Mouse (Mus musculus) liver, embryonic 14.5 days (tissue): ENCODE data around the gene Ciao2a. TPM values are rescaled to one million over a fixed set of nuclear protein-coding genes. Genes with fewer than 3 reads are reported as not detected.

Experiments
- ATAC-seq: fragments of 200-750 bp; cut with Nextera tagmentation; 2 replicates; pipeline ENCODE4 v1.8.0; 2017; ENCODE audit warnings: moderate number of reproducible peaks, mild to moderate bottlenecking, moderate library complexity; ENCODE audit not compliant: insufficient read depth
- DNase-seq, 3 experiments: peaks; one replicate each; pipeline ENCODE4 v3.0.0-alpha.2; 2012 to 2013; ENCODE audit warnings: low read depth in 3 of 3, low spot score in 3 of 3
- H3K27ac ChIP-seq: fragments of 300-500 bp; sonication (generic); 2 replicates; pipeline ENCODE4 v1.5.1; 2014; ENCODE audit warnings: moderate library complexity, mild to moderate bottlenecking, control low read depth, inconsistent platforms
- H3K27me3 ChIP-seq: fragments of 300-500 bp; sonication (generic); 2 replicates; pipeline ENCODE4 v1.6.1; 2014; ENCODE audit warnings: mild to moderate bottlenecking, low read length, moderate library complexity; ENCODE audit not compliant: control insufficient read depth, insufficient read depth
- H3K36me3 ChIP-seq: fragments of 300-500 bp; sonication (generic); replicated peaks from 2 replicates; pipeline ENCODE4 v1.6.1; 2014; ENCODE audit warnings: low read depth; ENCODE audit not compliant: control insufficient read depth, insufficient read depth
- H3K4me1 ChIP-seq, 2 experiments: fragments of 200-500 bp in 1 of 2; fragments of 300-500 bp in 1 of 2; sonication (generic) in 1 of 2; replicated peaks; 2 replicates each; pipeline ENCODE4 v1.6.1; 2012 to 2014; ENCODE audit warnings: antibody characterized with exemption in 1 of 2, inconsistent platforms in 1 of 2, low read length in 1 of 2; ENCODE audit not compliant: control insufficient read depth in 2 of 2, insufficient read depth in 2 of 2
- H3K4me2 ChIP-seq: fragments of 300-500 bp; sonication (generic); 2 replicates; pipeline ENCODE4 v1.6.1; 2014; ENCODE audit warnings: low read depth, mild to moderate bottlenecking, control low read depth, moderate library complexity
- H3K4me3 ChIP-seq, 2 experiments: fragments of 200-500 bp in 1 of 2; fragments of 300-500 bp in 1 of 2; sonication (generic) in 1 of 2; 2 replicates each; pipeline ENCODE4 v1.5.1; 2012 to 2014; ENCODE audit warnings: low read depth in 2 of 2, low read length in 2 of 2, mild to moderate bottlenecking in 2 of 2, control low read depth in 1 of 2, inconsistent platforms in 1 of 2, moderate library complexity in 1 of 2; ENCODE audit not compliant: insufficient read depth in 1 of 2
- H3K9ac ChIP-seq: fragments of 300-500 bp; sonication (generic); replicated peaks from 2 replicates; pipeline ENCODE4 v1.6.1; 2014; ENCODE audit warnings: mild to moderate bottlenecking, control low read depth, moderate library complexity
- H3K9me3 ChIP-seq: fragments of 300-500 bp; sonication (generic); 2 replicates; pipeline ENCODE4 v1.6.1; 2016; ENCODE audit warnings: low read length, mixed read lengths; ENCODE audit not compliant: control insufficient read depth
- CTCF ChIP-seq: IDR thresholded peaks from 2 replicates; pipeline ENCODE4 v1.5.1; 2016; ENCODE audit warnings: antibody characterized with exemption, low read depth, control low read depth
- EP300 ChIP-seq: IDR thresholded peaks from 2 replicates; pipeline ENCODE4 v1.6.1; 2016; ENCODE audit warnings: antibody characterized with exemption, low read depth
- WGBS: fragments of 180-500 bp; shearing (Covaris S2); extraction: QIAGEN DNeasy Blood & Tissue Kit; methylation state at CpG from one replicate; pipeline ENCODE4 v1.1.7; 2014; ENCODE audit not compliant: insufficient replicate concordance; 5-methylcytosine and 5-hydroxymethylcytosine counted together
- polyA plus RNA-seq, 2 experiments: library from polyadenylated mRNA; depleted of rRNA in 1 of 2; stranded (reverse) in 1 of 2; unstranded in 1 of 2; fragments of >200 nt; fragmentation: Nextera tagmentation in 1 of 2; extraction: Ambion mirVana in 1 of 2; gene quantifications; 2 replicates each; pipeline versions ENCODE4 v1.2.1 to v1.2.3; 2012 to 2014

Gene Ciao2a
- polyA plus RNA-seq, 2 experiments: 50.1 to 132 TPM

- H3K27ac ChIP-seq: peak overlapping the region; percentile 37
- no peaks in the 10 kb centered on the region for H3K36me3 ChIP-seq
- no peak overlapping the region for H3K4me2 ChIP-seq
- H3K9ac ChIP-seq: no peak overlapping the region
- TF ChIP-seq EP300 (no peak), CTCF (no peak)
- ATAC-seq (no peak), DNase-seq (no peak)
- 46% methylated on average over 1 of the region's 1 CpGs for WGBS
- H3K4me1 ChIP-seq: peaks cover 60 to 63% of the 10 kb centered on the region in 2 experiments
- no peaks in the 10 kb centered on the region for H3K27me3 ChIP-seq
- H3K4me3 ChIP-seq: no peak overlapping the region
- H3K9me3 ChIP-seq: no peaks in the 10 kb centered on the region
Measured at GRCm38 (mm10) chr9:66177975-66178374, 51.6 kb downstream of the Ciao2a start.

GRCm38 (mm10) chr9:66179795-66180194 lies 53.4 kb downstream of the Ciao2a start:
- H3K27ac ChIP-seq: peak overlapping the region; percentile 98

GRCm38 (mm10) chr9:66181126-66181825 lies 54.9 kb downstream of the Ciao2a start:
- DNase-seq (peak; percentile 60 to 66 (median 64)), ATAC-seq (peak; percentile 68)
- Histone ChIP-seq H3K9me3 (no peaks in the 10 kb centered on the region), H3K4me2 (peak overlapping the region; percentile 83), H3K9ac (peak overlapping the region; percentile 74), H3K4me3 (peak overlapping the region; percentile 31 to 45), H3K27me3 (no peaks in the 10 kb centered on the region), H3K36me3 (no peaks in the 10 kb centered on the region), H3K4me1 (peaks cover 80 to 81% of the 10 kb centered on the region in 2 experiments), H3K27ac (peak overlapping the region; percentile 98)
- TF ChIP-seq EP300 (no peak), CTCF (no peak)
- WGBS: 17% methylated on average over 4 of the region's 4 CpGs

More at GRCm38 (mm10) chr9:66179795-66180194, 53.4 kb downstream of the Ciao2a start:
- H3K9ac ChIP-seq: no peak overlapping the region
- peak overlapping the region; percentile 20; the same call in 1 of the 2 replicates for H3K4me2 ChIP-seq
- TF ChIP-seq EP300 (peak; percentile 68), CTCF (no peak)
- peaks cover 74 to 76% of the 10 kb centered on the region in 2 experiments for H3K4me1 ChIP-seq
- WGBS: 29% methylated on average over 6 of the region's 6 CpGs
- no peaks in the 10 kb centered on the region for H3K9me3 ChIP-seq
- H3K36me3 ChIP-seq: no peaks in the 10 kb centered on the region
- ATAC-seq (peak; percentile 28), DNase-seq (peak in 2 of 3 experiments; percentile 48 to 57)
- no peak overlapping the region for H3K4me3 ChIP-seq
- no peaks in the 10 kb centered on the region for H3K27me3 ChIP-seq

GRCm38 (mm10) chr9:66181826-66182678 lies 55.6 kb downstream of the Ciao2a start:
- Histone ChIP-seq H3K4me2 (peak overlapping the region; percentile 83), H3K27ac (peak overlapping the region; percentile 98), H3K9ac (peak overlapping the region; percentile 74), H3K9me3 (no peaks in the 10 kb centered on the region), H3K4me3 (peak overlapping the region; percentile 36 to 45), H3K27me3 (no peaks in the 10 kb centered on the region), H3K4me1 (peaks cover 87 to 89% of the 10 kb centered on the region in 2 experiments), H3K36me3 (no peaks in the 10 kb centered on the region)
- no peak for TF ChIP-seq CTCF
- TF ChIP-seq EP300: peak; percentile 99
- DNase-seq (peak; percentile 93 to 95 (median 93)), ATAC-seq (peak; percentile 91)
- WGBS: 13% methylated on average over 11 of the region's 11 CpGs

DNA sequence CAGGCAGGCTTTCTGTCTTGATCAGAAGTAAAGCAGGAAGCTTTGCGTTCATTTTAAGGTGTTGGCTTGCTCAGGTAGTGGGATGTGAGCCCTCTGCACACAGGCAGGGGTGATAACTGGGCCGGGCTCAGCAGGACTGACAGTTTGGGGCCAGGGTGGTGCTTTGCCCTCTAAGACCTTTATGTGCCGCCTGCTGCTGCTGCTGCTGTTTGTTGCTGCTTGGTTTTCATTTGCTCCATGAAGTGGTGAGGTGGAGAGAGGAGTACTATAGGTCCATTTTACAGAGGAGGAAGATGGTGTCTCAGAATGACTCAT lies 56.2 kb downstream of the Ciao2a start:
- ATAC-seq: peak; percentile 39

More for the DNA sequence above, 56.2 kb downstream of the Ciao2a start:
- 12% methylated on average over 3 of the region's 3 CpGs for WGBS
- DNase-seq: peak in 1 of 3 experiments; percentile 45
- Histone ChIP-seq H3K9me3 (no peaks in the 10 kb centered on the region), H3K9ac (peak overlapping the region; percentile 70), H3K27ac (peak overlapping the region; percentile 98), H3K27me3 (no peaks in the 10 kb centered on the region), H3K4me3 (peak overlapping the region; percentile 23 to 36; a peak in 3 of 4 replicates), H3K4me2 (peak overlapping the region; percentile 83), H3K4me1 (peaks cover 86 to 89% of the 10 kb centered on the region in 2 experiments), H3K36me3 (no peaks in the 10 kb centered on the region)
- TF ChIP-seq EP300 (no peak), CTCF (no peak)
